Mouse (Mus musculus): ENCODE measurements around the gene Zc3h7a.

DNA sequence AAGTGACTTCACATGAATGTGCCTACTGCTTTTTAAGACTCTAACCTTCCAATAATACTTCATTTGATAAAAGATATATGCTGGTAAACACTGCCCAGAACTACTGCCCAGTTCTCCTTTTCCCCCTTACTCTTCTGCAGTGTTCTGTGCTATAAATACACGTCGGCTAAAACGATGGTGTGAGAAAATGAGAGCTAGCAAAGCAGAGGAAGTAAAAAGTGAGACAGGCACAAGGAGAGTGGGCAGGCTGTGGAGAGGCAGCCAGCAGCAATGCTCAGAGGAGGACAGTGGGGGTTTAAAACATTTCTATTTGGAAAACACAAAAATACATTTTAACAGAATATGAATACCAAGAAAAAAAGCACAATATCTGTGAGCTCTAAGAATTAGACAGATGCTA is 83.7 kb downstream of the Zc3h7a start:
- no peak for TF ChIP-seq CTCF (IDR thresholded peaks at IDR 0.05; ENCODE audit: control insufficient read depth, insufficient read depth, insufficient replicate concordance, low read depth, low read length)
- no peak for TF ChIP-seq POLR2A (IDR thresholded peaks at IDR 0.05; ENCODE audit: control insufficient read depth, low read depth, low read length)

Measured in testis, adult 2 months (tissue).